Mouse (Mus musculus) gastrocnemius, postnatal 36 days (tissue): ENCODE results near the gene Arhgdia. TPM values are rescaled to one million over a fixed set of nuclear protein-coding genes. Genes with fewer than 3 reads are reported as not detected.

Source experiments
- DNase-seq, 2 experiments: peaks; one replicate each; pipeline ENCODE4 v3.0.0; 2022
- intact Hi-C: fragments of 180-260 bp; cut with DNase I; formaldehyde crosslinking; loops from one replicate; pipeline ENCODE4 v1.15.1; 2025
- total RNA-seq, 2 experiments: library from RNA; stranded (reverse); gene quantifications; 2 replicates each; pipeline ENCODE4 v1.2.3; 2021

Gene Arhgdia
- total RNA-seq, 2 experiments from 2014 or later, result 73.1 to 77.1 TPM

DNA sequence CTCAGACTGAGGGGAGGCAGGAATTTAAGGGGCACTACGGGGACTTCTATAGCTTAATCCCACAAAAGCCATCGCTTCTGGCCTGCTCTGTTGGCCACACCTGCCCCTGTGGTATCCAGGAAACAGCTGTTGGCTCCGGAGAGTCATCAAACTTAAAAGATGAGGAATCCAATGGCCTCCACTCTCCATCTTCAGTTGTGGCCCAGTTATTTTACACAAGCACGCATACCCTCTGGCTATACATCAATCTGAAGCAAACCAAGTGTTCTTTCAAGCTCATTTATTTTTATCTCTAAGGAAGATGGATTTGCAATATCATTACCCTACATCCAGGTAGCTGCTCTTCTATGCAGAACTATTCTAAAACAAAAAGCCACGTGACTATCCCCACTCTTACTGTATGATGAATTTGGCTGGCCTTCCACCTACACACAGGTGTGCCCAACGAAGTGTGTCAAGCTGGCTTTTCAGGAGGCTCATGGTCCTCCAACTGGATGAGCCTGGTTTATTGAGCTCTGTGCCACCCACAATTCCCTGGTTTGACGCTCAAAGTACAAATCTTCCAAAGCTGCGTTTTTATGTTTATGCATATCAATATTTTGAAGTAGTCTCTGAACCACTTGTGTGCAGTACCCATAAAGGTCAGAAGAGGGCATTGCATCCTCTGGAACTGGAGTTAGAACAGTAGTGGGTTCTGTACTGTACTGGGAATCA lies 1.0 kb upstream of the Arhgdia start:
- intact Hi-C loops, result no loop called here
- DNase-seq, result no peak

DNA sequence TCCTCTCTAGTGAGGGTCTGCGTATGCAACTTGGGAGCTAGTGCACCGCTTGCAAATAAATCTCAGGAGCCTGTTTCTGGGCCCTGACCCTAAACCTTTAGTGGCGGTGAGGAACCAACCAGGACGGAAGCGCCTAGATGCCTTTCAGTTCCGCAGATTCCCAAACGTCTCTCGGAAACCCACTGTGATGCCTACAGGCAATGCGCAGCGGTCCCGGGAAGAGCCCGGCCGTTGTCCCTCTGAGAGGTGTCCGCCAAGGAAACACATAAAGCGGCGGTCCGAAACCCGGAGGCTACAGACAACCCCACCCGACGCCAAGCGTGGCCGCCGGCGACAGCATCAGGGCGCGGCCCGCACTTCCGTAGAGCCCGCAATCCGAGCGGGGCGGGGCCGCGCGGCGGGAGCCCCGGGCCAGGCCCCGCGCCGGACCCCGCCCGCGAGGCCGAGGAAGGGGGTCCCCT lies 523 bp downstream of the Arhgdia start:
- intact Hi-C loops, result loop anchor here (2.0 kb wide), 1 partner anchor 18 kb away; the partner anchor contains the start of genes Alyref and Anapc11
- DNase-seq, result no peak

DNA sequence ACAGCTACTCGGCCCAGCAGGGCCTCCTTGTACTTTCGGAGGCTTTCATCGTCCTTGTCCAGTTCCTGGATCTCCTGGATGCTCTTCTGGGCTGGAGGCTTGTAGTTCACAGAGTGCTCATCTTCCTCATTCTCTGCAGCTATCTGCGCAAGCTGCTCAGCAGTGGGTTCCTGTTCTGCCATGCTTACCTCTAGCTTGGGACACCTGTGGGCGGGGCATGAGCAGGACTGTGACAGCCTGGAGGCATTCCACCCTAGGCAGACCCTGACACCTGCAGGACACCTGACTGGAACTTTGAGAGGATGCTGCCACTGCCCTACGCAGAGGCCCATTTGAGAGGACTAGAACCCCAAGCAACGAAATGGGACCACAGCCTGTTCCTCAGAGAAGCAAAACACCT lies 1.2 kb downstream of the Arhgdia start:
- intact Hi-C loops, result loop anchor here (2.0 kb wide), 1 partner anchor 19 kb away; the partner anchor contains the start of genes Alyref and Anapc11
- DNase-seq, result no peak

DNA sequence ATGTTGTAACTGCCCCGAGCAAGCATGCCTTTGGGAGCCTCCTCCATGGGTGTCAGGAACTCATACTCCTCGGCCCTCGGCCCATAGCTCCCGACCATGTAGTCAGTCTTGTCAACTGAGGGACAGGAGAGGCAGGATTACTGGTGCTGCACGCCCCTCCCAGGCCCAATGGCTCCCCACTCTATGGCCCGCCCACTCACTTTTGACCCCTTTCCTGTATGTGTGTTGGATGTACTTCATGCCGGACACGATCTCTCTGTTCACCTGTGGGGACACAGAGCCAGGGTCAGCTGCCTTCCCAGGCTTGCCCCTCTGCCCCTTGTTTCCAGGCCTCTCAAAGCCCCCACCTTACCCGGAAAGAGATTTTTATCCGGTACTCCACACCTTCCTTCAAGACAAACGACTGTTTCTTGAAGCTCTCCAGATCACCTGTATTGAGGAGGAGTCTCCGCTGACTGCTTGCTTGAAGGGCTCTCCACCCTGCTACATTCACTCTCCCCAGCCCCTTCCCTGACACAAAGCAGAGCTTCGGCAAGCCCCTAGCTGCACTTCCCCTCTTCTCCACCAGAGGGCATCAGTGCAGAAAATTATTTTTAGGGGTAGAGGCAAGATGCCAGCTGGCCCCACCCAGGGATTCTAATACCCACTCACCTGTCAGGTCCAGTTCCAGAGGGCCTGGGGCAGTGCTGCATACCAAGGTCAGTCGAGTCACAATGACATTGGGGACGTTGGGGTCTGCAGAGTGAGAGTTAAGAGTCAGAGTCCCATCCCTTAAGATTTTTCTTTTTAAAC lies 1.9 kb downstream of the Arhgdia start:
- intact Hi-C loops, result loop anchor here (2.0 to 5.0 kb wide), 2 partner anchors 19 to 33 kb away; partner anchors contain the start of genes Alyref and Anapc11
- peak; percentile 60 to 63 for DNase-seq

DNA sequence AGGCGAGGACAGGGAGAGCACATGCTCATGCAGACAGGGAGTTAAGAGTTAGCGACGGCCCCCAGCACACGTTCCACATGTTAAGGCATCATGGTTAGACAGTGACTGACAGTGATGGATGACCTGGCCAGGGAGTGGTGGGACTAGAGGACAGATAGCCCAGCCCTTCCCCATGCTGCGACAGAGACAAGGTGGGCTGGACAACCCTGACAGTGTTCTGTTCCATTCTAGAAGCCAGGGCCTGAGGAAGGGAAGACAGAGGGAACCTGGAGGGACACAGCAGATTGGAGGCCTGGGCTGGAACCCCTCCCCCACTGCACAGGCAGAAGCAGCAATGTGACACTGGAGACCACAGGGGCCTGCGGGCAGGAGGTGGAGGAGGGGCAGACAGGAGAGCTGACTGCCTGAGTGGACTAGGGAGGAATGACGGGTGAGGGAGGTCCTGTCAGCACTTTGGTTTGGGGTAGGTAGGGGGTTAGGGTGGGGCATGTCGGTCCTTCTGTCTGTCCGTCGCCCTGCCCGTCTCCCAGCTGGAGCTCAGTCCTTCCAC lies 2.7 kb downstream of the Arhgdia start:
- DNase-seq, result no peak
- intact Hi-C loops, result loop anchor here (5.0 kb wide), 1 partner anchor 34 kb away; no protein-coding TSS in a partner anchor

DNA sequence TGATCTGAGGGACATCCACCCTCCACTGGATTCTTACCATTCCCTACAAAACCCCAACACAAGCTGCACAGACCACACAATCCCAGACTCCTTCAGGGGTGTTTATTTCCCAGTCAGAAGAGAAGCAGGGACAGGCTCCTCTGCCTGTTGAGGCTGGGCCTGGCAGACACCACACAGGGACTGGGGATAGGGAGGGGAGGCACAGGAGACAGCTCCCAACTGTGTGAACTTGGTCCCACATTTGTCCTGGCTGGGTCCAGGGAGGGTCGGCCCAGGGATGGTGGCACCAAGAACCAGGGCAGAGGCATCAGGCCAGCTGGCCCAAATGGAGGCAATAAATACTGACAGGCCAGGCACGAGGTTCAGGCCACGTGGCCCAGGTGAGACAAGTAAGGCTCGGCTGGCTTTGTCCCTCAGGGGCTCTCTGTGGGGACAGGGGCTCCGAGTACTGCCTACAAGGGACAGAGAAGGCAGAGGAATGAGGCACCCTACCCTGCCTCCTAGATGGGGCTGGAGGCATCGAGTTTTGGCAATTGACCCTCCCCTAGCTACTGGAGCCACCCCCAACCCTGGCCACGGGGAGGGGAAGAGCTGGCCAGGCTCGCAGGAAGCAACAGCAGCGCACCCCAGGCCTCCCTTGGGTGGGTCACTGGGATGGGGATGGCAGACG lies 3.3 kb downstream of the Arhgdia start:
- no peak for DNase-seq
- intact Hi-C loops, result loop anchor here (5.0 kb wide), 1 partner anchor 34 kb away; no protein-coding TSS in a partner anchor

DNA sequence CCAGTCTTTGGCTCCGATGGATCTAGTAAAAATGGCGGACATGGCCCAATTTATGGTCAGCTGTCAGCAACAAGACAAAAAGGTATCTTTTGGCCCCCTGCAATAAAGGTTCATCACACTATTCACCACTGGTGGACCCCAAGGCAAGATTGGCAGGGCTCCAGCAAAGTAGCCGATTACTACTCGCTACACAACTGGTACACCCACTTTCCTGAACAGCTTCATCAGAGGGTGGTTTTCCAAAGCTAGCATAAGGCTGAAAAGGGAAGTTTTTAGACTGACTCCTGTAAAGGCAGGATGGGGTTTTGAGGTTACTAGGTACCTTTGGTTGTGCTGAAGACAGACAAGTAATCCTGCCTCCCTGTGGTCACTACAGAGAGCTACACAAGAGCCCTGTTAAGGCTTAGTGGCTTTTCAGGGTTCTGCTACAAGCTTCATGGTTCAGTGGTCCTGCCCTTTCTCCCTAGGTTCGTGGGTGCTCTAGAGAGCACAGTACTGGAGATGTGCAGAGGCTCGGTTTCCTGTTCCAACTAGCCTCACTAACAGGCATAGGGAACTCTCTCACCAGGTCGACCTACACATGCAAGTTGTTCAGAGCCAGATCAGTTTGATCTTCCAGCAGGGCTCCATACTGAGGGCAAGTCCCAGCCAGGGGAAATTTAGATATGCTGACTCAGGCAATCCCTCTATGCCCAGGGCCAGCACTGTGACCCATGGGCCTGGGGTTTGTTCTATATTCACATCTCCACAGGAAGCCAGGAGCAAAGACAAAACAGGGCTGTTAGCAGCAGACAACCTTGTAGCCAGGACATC lies 4.0 kb downstream of the Arhgdia start:
- DNase-seq, result no peak
- intact Hi-C loops, result loop anchor here (1.0 to 5.0 kb wide), 2 partner anchors 35 to 62 kb away; no protein-coding TSS in a partner anchor

DNA sequence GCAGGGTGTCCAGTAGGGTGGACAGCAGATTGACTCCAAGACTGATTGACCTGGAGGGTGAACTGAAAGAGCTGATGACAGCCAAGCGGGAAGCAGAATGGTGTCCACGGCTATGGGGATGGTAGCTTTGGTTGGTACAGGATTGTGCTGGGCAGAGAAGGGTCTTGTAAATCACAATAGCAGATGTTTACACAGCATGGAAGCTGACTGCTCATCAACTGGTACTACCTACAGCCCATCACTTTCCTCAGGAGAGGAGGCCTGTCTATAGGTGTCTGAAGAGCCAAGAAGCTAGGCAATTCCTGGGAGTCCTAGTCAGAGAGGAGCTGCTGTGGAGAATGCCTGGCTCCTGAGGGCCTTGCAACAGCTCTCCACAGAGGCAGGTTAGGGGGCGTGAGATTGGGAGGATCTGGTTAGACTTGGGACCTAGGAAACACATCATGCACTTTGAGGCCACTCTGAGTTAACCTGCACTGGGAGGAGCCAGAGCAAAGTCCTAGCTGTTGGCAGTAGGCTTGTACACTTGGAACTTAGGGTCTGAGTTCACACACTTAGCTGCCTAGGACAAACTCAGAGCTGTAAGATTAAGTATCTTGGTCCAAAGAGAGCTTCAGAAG lies 5.0 kb downstream of the Arhgdia start:
- intact Hi-C loops, result loop anchor here (5.0 kb wide), 1 partner anchor 36 kb away; no protein-coding TSS in a partner anchor

DNA sequence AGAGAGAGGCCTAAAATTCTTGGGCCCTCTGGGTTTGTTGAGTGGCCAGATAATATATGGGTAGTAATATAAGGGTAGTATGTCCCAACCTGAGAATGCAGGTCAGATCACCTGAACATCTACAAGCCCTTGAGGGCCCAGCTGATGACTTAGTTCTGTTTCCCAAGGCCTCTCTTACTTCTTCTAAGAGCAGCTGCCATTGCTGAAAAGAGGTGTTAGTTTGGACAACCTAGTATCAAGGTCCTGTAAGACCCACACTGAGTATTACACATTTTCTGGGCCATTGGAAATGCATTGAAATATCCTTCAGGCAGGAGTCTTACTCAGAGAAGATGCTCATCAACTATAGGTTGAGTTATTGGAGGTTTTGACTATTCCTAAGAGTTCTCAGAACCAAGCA lies 5.5 kb downstream of the Arhgdia start:
- no peak for DNase-seq
- intact Hi-C loops, result loop anchor here (2.0 to 5.0 kb wide), 2 partner anchors 33 to 36 kb away; no protein-coding TSS in a partner anchor

More for the DNA sequence above, 5.0 kb downstream of the Arhgdia start:
- DNase-seq, result no peak

DNA sequence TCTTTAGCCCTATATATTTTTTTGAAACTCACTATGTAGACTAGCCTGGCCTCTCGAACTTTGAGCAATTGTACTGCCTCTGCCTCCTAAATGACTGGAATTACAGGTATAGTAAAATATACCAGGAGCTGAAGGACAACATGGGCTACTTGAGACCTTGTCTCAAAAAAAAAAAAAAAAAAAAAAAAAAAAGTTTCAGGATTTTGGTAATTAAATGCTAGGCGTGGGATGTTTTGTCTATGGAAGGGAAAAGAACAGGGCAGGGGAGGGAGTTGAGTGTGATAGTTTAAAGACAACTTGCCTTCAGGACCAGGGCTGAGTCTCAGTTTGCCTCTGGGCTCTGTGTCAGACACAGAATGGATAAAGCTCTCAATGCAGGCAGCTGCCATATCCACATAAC lies 6.4 kb downstream of the Arhgdia start:
- intact Hi-C loops, result loop anchor here (2.0 to 5.0 kb wide), 2 partner anchors 32 to 37 kb away; no protein-coding TSS in a partner anchor
- no peak for DNase-seq

DNA sequence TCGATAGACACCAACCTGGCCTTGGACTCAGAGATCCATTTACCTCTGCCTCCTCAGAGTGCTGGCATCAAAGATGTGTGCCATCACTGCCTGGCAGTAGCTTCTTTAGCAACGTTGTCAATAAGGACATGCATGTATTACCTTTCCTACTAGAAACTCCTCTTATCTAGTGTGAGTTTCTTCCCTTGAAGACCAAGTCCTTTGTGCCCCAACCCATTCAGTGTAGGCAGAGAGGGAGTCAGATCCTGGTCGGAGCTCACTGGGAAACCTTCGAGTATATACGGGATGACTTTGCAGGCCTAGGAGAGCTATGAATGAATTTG lies 7.2 kb downstream of the Arhgdia start:
- intact Hi-C loops, result loop anchor here (2.0 kb wide), 1 partner anchor 31 kb away; no protein-coding TSS in a partner anchor
- no peak for DNase-seq

DNA sequence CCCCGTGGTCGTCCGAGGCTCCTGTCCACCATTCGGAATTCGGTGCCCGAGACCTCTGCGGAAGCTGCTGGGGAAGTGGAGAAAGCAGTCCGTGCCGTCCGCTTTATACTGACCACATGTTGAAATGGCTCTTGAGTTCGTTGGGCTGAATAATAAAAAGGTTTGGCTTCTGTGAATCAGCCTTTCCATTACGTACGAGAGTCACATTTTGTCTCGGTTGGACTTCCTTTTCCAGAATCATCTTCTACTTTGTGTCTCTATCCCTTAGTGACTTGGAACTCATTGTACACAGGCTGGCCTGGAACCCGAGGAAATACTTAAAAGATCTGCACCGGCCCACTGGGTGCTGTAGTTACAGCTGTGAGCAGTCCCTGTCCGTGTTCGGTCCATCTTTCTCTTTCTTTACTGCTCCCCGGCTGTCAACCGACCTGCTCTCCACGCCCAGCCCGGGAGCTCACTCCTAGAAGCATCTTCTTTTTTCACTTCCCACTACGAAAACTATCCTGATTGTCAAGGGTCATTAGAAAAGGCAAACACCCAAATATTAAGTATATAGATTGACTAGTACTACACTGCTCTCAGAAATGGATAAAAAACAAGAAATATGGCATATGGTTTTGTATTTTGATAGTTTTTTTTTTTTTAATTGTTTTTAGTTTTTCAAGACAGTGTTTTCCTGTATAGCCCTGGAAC lies 7.7 kb downstream of the Arhgdia start:
- no peak for DNase-seq
- intact Hi-C loops, result loop anchor here (2.0 kb wide), 1 partner anchor 31 kb away; no protein-coding TSS in a partner anchor

DNA sequence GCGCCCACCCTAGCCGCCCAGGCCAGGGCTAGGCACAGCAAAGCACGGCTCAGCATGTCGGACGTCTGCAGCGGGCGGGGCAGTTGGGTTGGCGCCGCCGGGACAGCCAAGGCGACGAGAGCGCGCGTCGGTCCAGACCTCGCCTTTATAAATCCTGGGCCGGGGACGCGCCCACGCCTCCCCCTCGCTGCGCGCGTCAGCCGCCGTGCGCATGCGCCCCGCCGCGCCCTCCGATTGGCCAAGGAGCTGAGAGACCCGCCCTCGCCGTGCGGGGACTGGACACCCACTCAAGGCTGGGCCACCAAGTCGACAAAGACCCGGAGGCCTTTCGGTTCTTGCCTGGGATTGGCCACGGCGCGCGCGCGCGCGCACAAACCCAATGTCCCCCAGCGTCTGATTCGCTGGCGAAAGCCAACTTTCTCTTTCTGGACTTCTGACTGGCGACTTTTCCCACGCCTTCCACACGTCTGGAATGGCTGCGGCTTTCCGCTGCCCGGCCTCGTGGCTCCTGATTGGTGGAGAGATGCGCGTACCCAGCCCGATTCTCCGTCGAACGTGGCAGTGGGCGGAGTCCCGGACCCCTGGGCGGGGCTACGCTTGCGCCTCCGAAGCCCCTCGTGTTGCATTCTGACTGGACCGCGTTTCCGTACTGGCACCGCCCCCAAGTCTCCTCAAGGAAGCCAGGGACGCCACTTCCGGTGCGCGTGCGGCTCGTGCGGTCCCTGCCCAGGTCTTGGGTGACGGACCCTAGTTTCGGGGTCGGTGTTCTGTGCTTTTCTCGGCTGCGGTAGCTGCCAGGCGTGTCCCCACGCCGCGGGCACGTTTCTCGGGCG lies 8.5 kb downstream of the Arhgdia start, which contains the start of gene P4hb:
P4hb (minus strand) TSS at position 502 of the 833 bp plus-strand sequence.
- peak; percentile 99 to 100 for DNase-seq
- intact Hi-C loops, result no loop called here

DNA sequence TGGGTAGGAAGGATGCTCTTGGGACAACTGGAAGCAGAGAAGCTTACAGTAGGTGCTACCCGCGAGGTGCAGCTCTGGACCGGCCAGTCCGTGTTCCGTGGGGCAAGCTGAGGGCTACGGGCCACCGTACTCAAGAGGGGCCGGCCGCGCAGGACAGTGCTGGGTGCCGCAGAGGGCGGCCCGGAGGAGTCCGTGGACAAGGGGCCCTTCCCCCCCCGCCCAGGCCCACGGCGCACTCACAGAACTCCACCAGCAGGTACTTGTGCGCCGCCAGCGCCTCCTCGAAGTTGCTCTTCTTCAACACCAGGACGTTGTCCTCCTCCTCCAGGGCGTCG lies 9.0 kb downstream of the Arhgdia start:
- intact Hi-C loops, result no loop called here
- DNase-seq, result no peak

DNA sequence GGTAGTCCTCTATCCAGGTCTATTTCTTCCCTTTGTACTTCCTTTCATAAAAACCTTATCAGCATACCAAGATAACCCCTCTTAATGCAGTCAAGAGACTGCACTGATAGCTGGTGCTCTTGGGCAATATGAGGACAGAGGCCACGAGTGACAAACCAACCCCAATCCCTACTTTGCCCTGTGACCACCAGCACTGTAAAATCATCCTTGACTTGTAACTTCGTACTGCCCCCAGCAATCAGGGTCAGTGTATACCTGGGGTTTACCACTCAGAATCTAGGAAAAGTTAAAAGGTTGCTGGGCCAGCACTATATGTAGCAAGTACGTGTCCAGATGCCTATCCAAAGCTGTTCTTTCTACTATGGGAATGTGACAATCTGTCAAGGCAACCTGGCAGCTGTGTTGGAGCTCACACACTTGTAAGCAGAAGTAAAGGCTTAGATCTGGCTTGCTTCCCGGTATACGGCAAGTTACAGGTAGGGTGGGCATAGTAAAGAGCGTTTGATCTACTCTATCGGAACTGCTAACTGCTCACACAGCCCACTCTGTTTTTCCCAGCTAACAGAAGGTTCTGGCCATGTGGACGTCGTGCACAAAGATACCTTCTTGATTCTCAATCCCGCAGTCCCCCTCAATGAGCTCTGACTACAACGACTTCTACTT lies 9.5 kb downstream of the Arhgdia start:
- intact Hi-C loops, result no loop called here
- no peak for DNase-seq

DNA sequence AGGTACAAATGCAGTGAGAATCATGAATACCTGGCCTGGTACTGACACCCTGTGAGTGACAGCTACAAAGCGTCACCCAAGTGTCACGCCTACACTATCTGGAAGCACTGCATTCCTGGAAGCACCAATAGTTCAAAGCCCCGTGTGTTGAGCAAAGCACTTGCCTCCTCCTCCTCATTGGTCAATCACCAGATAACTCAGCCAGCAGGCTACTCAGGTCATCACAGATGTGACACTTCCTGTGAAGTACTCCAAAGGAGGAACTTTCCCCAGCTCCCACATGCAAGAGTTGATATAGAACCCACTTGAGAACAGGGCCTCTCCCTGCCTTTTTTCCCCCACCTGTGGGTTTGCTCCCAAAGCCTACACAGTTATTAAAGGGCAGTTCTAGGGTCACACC lies 10.3 kb downstream of the Arhgdia start:
- intact Hi-C loops, result no loop called here
- DNase-seq, result no peak

DNA sequence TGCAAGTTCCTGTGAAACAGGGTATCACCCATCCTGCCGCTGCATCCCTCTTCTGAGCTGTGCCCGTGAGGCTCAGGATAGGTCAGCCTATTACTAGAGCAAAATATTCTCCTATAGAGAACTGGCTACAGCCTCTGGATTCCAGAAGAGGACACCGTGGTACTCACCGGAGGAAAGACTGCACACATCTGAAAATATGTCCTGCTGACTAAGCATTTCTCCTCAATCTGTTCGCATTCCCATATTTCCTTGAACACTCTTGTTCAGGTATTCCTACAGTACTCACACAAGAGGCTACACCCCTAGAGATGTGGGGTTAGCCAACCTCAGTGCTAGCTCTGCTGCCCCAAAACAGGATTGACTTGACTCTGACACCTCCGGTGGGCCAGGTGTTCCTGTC lies 13.1 kb downstream of the Arhgdia start:
- intact Hi-C loops, result no loop called here
- no peak for DNase-seq
